Mouse (Mus musculus) liver, embryonic 12.5 days (tissue): ENCODE data around the gene Plekhg3. TPM values are rescaled to one million over a fixed set of nuclear protein-coding genes. Genes with fewer than 3 reads are reported as not detected.

Source experiments
- ATAC-seq: fragments of 200-750 bp; cut with Nextera tagmentation; 2 replicates; pipeline ENCODE4 v1.8.0; 2017; ENCODE audit warnings: moderate number of reproducible peaks, mild to moderate bottlenecking, moderate library complexity
- H3K27ac ChIP-seq: fragments of 300-500 bp; sonication (generic); 2 replicates; pipeline ENCODE4 v1.5.1; 2016; ENCODE audit warnings: mild to moderate bottlenecking
- H3K27me3 ChIP-seq: fragments of 300-500 bp; sonication (generic); replicated peaks from 2 replicates; pipeline ENCODE4 v1.6.1; 2016; ENCODE audit warnings: mild to moderate bottlenecking, moderate library complexity
- H3K36me3 ChIP-seq: fragments of 300-500 bp; sonication (generic); 2 replicates; pipeline ENCODE4 v1.6.1; 2016; ENCODE audit warnings: mild to moderate bottlenecking, moderate library complexity
- H3K4me1 ChIP-seq: fragments of 300-500 bp; sonication (generic); 2 replicates; pipeline ENCODE4 v1.6.1; 2016
- H3K4me2 ChIP-seq: fragments of 300-500 bp; sonication (generic); 2 replicates; pipeline ENCODE4 v1.6.1; 2016; ENCODE audit warnings: mild to moderate bottlenecking, moderate library complexity
- H3K4me3 ChIP-seq: fragments of 300-500 bp; sonication (generic); 2 replicates; pipeline ENCODE4 v1.5.1; 2016; ENCODE audit warnings: mild to moderate bottlenecking, moderate library complexity
- H3K9ac ChIP-seq: fragments of 300-500 bp; sonication (generic); 2 replicates; pipeline ENCODE4 v1.6.1; 2016; ENCODE audit warnings: mild to moderate bottlenecking, moderate library complexity
- H3K9me3 ChIP-seq: fragments of 300-500 bp; sonication (generic); replicated peaks from 2 replicates; pipeline ENCODE4 v1.6.1; 2016; ENCODE audit warnings: mild to moderate bottlenecking, moderate library complexity
- WGBS: fragments of 180-500 bp; shearing (Covaris S2); methylation state at CpG from one replicate; pipeline ENCODE4 v1.1.7; 2016; ENCODE audit not compliant: insufficient replicate concordance; 5-methylcytosine and 5-hydroxymethylcytosine counted together
- polyA plus RNA-seq: library from polyadenylated mRNA; unstranded; fragments of >200 nt; fragmentation: Nextera tagmentation; extraction: Ambion mirVana; gene quantifications from 2 replicates; pipeline ENCODE4 v1.2.1, GENCODE M21; 2016

The Plekhg3 gene
- 3.2 and 3.3 TPM in 2 replicates for polyA plus RNA-seq

DNA sequence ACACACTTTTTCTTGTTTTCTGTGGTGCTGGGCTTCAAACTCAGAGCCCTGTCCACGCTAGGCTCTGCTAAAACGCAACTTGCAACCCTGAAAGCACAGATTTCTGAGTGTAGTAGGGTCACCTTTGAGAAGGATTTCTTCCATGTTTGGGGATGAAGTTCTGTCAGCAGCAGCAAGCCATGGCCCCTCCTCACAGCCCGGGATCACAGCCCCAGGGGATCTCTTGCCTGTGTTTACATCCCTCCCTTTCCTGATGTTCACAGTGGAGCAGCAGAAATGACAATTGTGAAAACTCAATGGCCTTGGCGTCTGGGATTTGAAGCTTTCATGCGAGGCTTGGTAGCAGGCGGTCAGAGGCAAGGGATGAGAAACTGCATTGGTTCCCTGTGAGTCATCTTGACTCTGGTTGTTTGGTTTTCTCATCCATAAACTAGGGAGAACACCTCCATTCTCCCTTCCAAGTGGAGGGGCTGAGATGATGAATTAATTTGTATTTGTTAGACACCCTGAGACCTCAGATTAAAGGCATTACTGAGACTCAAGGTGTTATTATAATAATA is at the start of gene Plekhg3:
TSS of gene Plekhg3 (plus strand) at position 312 of the 560 bp plus-strand sequence.
- WGBS = 30% methylated on average over 6 of the region's 6 CpGs
- H3K4me1 ChIP-seq = peaks cover 25% of the 10 kb centered on the region; the same call in 1 of the 2 replicates
- peaks cover 98% of the 10 kb centered on the region for H3K27me3 ChIP-seq
- no peak within 1 kb of the TSS for H3K27ac ChIP-seq
- no peak within 1 kb of the TSS for H3K9ac ChIP-seq
- H3K36me3 ChIP-seq = no peaks in the 10 kb centered on the region
- H3K4me3 ChIP-seq = no peak within 1 kb of the TSS
- ATAC-seq = no peak
- H3K4me2 ChIP-seq = peak within 1 kb of the TSS; percentile 72; the same call in 1 of the 2 replicates
- no peaks in the 10 kb centered on the region for H3K9me3 ChIP-seq

DNA sequence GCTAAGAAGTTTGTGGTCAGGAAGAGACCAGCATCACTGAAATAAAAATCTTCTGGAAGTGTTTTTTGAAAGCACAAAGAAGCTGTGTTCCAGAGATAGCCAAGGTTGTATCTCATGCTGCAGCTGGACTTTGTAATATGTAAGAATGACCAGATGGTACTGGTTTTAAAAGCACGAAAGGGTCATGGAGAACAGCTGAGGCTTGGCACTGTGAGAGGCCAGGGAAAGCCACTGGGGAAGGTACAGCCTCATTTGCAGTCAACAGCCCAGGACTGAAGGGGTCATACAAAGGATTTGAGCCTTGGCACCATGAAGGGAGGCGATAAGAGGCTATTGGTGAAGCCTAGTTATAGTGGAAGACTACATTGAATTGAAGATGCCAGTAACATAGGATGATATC is 48.2 kb upstream of the Plekhg3 start:
- Histone ChIP-seq H3K9me3 (no peaks in the 10 kb centered on the region), H3K36me3 (no peaks in the 10 kb centered on the region), H3K4me3 (no peak overlapping the region), H3K27ac (no peak overlapping the region), H3K4me2 (no peak overlapping the region), H3K27me3 (no peaks in the 10 kb centered on the region), H3K9ac (no peak overlapping the region), H3K4me1 (no peaks in the 10 kb centered on the region)
- 61% methylated on average over 2 of the region's 2 CpGs for WGBS
- ATAC-seq = no peak

DNA sequence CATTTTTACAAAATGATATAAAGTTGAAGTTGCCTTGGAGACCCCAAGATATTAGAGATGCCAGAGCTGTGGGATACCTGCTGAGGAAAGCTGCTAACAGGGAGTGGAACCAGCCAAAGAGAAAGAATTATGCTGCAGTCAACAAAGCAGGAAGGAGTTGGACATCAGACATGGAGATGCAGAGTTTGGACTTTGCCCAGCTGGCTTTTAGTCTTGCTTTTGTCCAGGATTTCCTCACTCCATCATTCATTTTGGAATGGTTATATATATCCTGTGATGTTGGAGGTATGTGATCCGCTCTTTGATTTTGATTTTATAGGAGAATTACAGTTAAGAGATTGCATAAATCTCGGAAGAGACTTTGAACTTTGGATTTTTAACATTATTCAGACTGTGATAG is 47.7 kb upstream of the Plekhg3 start:
- WGBS = 71% methylated on average over 2 of the region's 2 CpGs
- H3K4me2 ChIP-seq = no peak overlapping the region
- no peak overlapping the region for H3K4me3 ChIP-seq
- H3K36me3 ChIP-seq = no peaks in the 10 kb centered on the region
- no peaks in the 10 kb centered on the region for H3K4me1 ChIP-seq
- no peak overlapping the region for H3K9ac ChIP-seq
- ATAC-seq = no peak
- H3K27ac ChIP-seq = no peak overlapping the region
- H3K9me3 ChIP-seq = no peaks in the 10 kb centered on the region
- no peaks in the 10 kb centered on the region for H3K27me3 ChIP-seq

DNA sequence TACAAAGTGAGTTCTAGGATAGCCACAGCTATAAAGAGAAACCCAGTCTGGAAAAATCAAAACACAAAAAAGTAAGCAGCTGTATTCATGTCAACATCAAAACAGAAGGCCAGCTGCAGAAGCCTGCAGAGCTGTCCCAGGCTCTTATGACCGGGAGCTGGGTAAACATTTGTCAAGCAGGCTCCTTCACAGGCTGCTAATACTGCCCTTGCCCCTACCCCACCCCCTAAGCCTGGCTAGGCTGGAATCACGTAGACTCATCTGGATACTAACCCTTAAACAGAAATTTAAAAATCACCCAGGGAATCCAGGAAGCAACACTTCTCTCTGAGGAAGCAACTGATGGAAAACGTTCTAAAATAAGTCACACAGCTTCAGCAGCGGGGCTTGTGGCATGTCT is 45.8 kb upstream of the Plekhg3 start:
- 37% methylated on average over 4 of the region's 4 CpGs for whole genome bisulfite sequencing
- no peak overlapping the region for H3K9ac ChIP-seq
- ATAC-seq = no peak
- no peak overlapping the region for H3K27ac ChIP-seq
- no peaks in the 10 kb centered on the region for H3K27me3 ChIP-seq
- no peak overlapping the region for H3K4me3 ChIP-seq
- H3K36me3 ChIP-seq = no peaks in the 10 kb centered on the region
- H3K4me1 ChIP-seq = no peaks in the 10 kb centered on the region
- no peaks in the 10 kb centered on the region for H3K9me3 ChIP-seq
- H3K4me2 ChIP-seq = no peak overlapping the region

DNA sequence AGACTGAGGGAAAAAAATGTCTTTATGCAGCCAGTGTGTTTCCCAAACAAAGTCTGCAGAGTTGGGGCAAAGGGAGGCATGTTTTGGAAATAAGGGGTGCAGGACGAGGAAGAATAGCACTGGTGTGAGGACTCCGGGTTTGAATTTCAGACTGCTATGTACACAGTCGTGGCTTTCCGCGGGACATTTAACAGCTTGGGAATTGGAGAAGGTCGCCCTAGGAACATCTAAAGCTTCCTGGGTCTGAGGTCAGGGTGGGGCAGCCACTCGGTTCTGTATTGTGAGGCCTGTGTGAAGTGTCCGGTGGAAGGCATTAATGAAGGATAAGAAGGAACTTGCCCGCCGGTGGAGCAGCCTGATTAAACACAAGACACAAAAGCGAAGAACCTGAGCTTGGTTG is 45.3 kb upstream of the Plekhg3 start:
- no peaks in the 10 kb centered on the region for H3K27me3 ChIP-seq
- H3K9ac ChIP-seq = no peak overlapping the region
- ATAC-seq = no peak
- H3K36me3 ChIP-seq = no peaks in the 10 kb centered on the region
- no peak overlapping the region for H3K27ac ChIP-seq
- WGBS = 42% methylated on average over 11 of the region's 11 CpGs
- H3K4me3 ChIP-seq = no peak overlapping the region
- H3K9me3 ChIP-seq = no peaks in the 10 kb centered on the region
- H3K4me2 ChIP-seq = no peak overlapping the region
- H3K4me1 ChIP-seq = no peaks in the 10 kb centered on the region

DNA sequence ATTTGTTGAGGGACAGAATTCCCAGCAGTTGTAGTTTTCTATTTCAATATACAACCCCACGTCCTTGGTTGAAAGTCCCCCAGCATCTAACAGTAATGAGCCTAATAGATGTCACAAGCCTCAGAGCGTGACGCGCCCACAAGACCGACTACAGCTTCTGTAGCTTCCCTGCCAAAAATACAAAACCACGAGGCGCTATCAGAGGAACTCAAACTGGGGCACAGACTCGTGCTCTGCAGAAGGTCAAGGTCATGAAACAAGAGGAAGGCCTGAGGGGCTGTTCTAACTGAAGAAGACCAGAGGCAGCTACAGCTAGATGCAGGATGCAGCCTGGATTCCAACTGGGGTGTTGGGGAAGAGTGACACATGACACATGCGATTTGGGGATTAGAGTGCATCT is 43.7 kb upstream of the Plekhg3 start:
- H3K4me2 ChIP-seq = no peak overlapping the region
- H3K4me1 ChIP-seq = no peaks in the 10 kb centered on the region
- 29% methylated on average over 9 of the region's 9 CpGs for WGBS
- H3K27me3 ChIP-seq = no peaks in the 10 kb centered on the region
- H3K9ac ChIP-seq = no peak overlapping the region
- H3K36me3 ChIP-seq = no peaks in the 10 kb centered on the region
- no peak overlapping the region for H3K4me3 ChIP-seq
- H3K9me3 ChIP-seq = no peaks in the 10 kb centered on the region
- no peak overlapping the region for H3K27ac ChIP-seq
- no peak for ATAC-seq

DNA sequence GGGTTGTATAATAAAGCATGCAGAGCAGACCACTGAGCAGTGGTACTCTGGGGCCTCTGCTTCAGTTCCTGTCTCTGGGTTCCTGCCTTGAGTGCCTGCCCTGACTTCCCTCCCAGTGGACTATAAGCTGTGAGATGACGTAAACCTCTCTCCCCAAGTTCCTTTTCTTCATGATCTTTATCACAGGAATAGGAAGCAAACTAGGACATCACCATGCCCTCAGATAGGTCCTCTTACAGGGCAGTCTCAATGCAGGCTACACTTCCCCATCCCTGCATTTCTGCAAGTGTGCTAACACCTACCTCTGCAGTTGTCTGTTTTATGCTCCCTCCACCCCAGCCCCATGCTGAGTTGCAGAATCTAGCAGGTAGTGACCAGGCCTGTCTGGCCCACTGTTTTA is 39.9 kb upstream of the Plekhg3 start:
- Histone ChIP-seq H3K4me3 (no peak overlapping the region), H3K27me3 (peaks cover 18% of the 10 kb centered on the region), H3K27ac (no peak overlapping the region), H3K9ac (no peak overlapping the region), H3K36me3 (no peaks in the 10 kb centered on the region), H3K9me3 (no peaks in the 10 kb centered on the region), H3K4me1 (no peaks in the 10 kb centered on the region), H3K4me2 (no peak overlapping the region)
- 50% methylated on average over 1 of the region's 1 CpGs for WGBS
- ATAC-seq = no peak

DNA sequence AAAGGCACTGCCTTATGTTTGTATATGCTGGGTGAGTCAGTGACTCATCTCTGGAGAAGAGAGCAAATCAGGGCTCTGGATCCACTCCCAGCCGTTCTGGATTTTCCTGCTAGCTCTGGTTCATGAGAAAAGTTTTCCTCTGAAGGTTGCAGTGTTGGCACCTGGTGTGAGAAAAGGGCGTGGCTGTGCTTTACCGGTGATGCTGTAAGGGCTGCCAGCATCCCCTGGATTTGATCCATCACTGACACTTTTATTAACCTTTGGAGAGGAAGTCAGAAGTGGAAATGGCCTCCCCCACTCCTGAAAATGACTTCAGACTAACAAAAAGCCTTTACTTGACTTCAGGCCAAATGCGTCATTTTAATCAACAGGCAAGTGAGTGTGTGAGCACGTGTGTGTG is 37.2 kb upstream of the Plekhg3 start:
- WGBS = 57% methylated on average over 5 of the region's 5 CpGs
- Histone ChIP-seq H3K27ac (no peak overlapping the region), H3K4me2 (no peak overlapping the region), H3K9me3 (no peaks in the 10 kb centered on the region), H3K9ac (no peak overlapping the region), H3K4me3 (no peak overlapping the region), H3K27me3 (peaks cover 28% of the 10 kb centered on the region), H3K4me1 (no peaks in the 10 kb centered on the region), H3K36me3 (no peaks in the 10 kb centered on the region)
- ATAC-seq = no peak

DNA sequence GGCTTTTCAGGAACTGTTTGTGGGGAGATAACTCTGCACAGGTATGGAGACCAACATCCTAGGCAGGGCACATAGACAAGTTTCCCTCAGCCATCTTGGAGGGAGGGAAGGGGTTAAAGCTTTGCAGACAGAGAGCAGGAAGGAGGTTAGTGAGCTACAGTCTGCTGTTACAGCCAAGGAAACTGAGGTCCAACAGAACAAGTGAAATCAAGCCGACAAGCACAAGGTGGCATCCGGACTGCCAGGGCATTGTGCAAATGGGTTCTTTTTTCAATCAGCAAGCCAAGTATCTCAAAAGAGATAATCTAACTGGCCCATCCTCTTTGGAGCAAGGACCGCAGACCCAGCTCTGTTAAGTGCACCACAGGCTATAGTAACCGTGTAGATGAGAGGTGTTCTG is 35.3 kb upstream of the Plekhg3 start:
- no peaks in the 10 kb centered on the region for H3K9me3 ChIP-seq
- 48% methylated on average over 4 of the region's 4 CpGs for WGBS
- H3K4me1 ChIP-seq = peaks cover 7% of the 10 kb centered on the region
- H3K9ac ChIP-seq = no peak overlapping the region
- H3K27me3 ChIP-seq = peaks cover 28% of the 10 kb centered on the region
- no peak for ATAC-seq
- H3K4me3 ChIP-seq = no peak overlapping the region
- H3K27ac ChIP-seq = no peak overlapping the region
- no peaks in the 10 kb centered on the region for H3K36me3 ChIP-seq
- H3K4me2 ChIP-seq = no peak overlapping the region

DNA sequence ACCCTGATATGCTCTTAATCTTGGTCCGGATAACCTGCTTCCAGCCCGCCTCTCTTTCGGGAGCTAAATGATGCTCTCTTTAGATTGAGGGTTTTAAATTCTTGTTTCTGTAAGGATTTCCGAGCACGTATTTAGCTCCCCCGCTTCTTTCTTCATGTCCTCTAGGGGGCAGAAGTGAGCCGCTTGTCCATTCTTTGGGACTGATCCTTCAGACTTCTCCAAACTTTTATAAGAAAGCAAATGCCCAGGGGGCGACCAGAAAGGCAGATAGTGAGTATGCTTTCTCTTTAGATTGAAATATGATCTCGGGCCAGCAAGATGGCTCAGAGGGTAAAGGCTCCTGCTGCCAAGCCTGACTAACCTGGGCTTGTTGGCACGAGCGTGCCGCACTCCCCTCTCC is 34.4 kb upstream of the Plekhg3 start:
- Histone ChIP-seq H3K4me1 (peaks cover 15% of the 10 kb centered on the region), H3K4me3 (no peak overlapping the region), H3K4me2 (no peak overlapping the region), H3K9me3 (no peaks in the 10 kb centered on the region), H3K27me3 (peaks cover 28% of the 10 kb centered on the region), H3K27ac (no peak overlapping the region), H3K9ac (no peak overlapping the region), H3K36me3 (no peaks in the 10 kb centered on the region)
- ATAC-seq = no peak
- 25% methylated on average over 12 of the region's 12 CpGs for WGBS

DNA sequence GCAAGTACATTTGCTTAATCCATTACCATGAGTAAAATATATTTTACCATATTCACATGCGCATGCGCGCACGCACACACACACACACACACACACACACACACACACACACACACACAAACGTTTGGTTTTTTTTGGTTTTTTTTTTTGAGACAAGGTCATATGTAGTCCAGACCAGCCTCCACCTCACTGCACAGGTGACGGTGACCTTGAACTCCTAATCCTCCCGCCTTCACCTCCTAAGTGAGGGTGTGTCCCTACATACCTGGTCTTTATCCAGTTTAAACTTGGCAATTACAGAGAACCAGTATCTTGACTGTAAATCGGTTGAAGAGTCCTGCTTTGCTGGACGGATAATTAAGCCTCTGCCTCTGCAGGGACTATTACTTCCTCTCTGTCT is 31.4 kb upstream of the Plekhg3 start:
- H3K36me3 ChIP-seq = no peaks in the 10 kb centered on the region
- no peak overlapping the region for H3K4me3 ChIP-seq
- ATAC-seq = no peak
- no peaks in the 10 kb centered on the region for H3K9me3 ChIP-seq
- H3K27ac ChIP-seq = no peak overlapping the region
- WGBS = 75% methylated on average over 9 of the region's 9 CpGs
- peaks cover 15% of the 10 kb centered on the region for H3K4me1 ChIP-seq
- no peak overlapping the region for H3K9ac ChIP-seq
- peaks cover 26% of the 10 kb centered on the region for H3K27me3 ChIP-seq
- H3K4me2 ChIP-seq = no peak overlapping the region

DNA sequence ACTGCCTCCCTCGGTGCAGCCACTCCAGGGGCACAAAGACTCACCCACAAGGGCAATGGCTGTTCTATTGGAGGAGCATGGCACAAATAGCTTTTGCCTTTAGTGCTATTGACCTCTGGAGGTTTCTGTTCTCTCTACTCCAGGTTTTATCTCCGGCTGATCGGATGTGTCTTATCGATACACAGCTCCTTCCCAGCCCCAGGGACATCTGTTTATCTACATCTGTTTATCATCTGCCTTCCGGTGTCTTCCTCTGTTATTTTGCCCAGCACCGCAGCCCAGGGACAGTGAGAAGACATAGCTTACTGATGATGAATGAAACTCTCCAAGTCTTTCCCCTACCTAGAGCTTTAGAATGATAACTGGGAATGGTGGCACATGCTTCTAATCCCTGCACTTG is 30.6 kb upstream of the Plekhg3 start:
- Histone ChIP-seq H3K4me1 (peaks cover 15% of the 10 kb centered on the region), H3K27ac (no peak overlapping the region), H3K4me3 (no peak overlapping the region), H3K36me3 (no peaks in the 10 kb centered on the region), H3K9me3 (no peaks in the 10 kb centered on the region), H3K9ac (no peak overlapping the region), H3K27me3 (peaks cover 18% of the 10 kb centered on the region), H3K4me2 (no peak overlapping the region)
- 50% methylated on average over 6 of the region's 6 CpGs for WGBS
- ATAC-seq = no peak

DNA sequence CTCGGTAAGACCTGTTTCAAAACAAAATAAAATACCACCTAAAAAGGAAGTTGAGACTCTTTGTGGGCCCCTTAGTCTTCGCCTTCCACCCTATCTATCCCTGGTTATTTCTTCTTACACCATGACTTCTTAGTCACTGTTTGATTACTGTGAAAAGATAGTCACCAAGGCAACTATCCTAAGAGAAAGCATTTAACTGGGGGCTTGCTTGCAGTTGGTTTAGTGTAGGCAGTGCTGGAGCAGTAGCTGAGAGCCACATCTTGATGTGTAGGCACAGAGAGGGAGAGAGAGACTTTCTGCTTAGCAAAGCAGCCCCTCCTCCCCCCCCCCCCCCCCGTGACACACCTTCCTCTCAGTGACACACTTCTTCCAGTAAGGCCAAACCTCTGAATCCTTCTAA is 29.8 kb upstream of the Plekhg3 start:
- no peak overlapping the region for H3K4me3 ChIP-seq
- no peaks in the 10 kb centered on the region for H3K36me3 ChIP-seq
- 16% methylated on average over 3 of the region's 3 CpGs for WGBS
- no peak overlapping the region for H3K9ac ChIP-seq
- peaks cover 9% of the 10 kb centered on the region for H3K27me3 ChIP-seq
- no peak overlapping the region for H3K27ac ChIP-seq
- no peaks in the 10 kb centered on the region for H3K9me3 ChIP-seq
- H3K4me2 ChIP-seq = no peak overlapping the region
- ATAC-seq = peak; percentile 72
- H3K4me1 ChIP-seq = peaks cover 15% of the 10 kb centered on the region
